Mouse (Mus musculus) CD4-positive, CD25-positive, alpha-beta regulatory T cell, adult 4 months (primary cell): ENCODE data around the gene Ngdn. TPM values are rescaled to one million over a fixed set of nuclear protein-coding genes. Genes with fewer than 3 reads are reported as not detected.
"Not testable (repeated sequence)": the region's sequence is repeated elsewhere in the genome, so short reads cannot be mapped to it uniquely, and the experiment has no call there.

ENCODE experiments used
- ATAC-seq: one replicate; pipeline ENCODE4 v1.8.0; 2017
- polyA plus RNA-seq, 2 experiments: library from polyadenylated mRNA; unstranded; fragments of 100-300 nt; shearing (Covaris generic); gene quantifications; one replicate each; pipeline ENCODE4 v1.2.1; 2017

Gene Ngdn
- 100 to 1,000 TPM; 181 to 192 TPM for polyA plus RNA-seq

DNA sequence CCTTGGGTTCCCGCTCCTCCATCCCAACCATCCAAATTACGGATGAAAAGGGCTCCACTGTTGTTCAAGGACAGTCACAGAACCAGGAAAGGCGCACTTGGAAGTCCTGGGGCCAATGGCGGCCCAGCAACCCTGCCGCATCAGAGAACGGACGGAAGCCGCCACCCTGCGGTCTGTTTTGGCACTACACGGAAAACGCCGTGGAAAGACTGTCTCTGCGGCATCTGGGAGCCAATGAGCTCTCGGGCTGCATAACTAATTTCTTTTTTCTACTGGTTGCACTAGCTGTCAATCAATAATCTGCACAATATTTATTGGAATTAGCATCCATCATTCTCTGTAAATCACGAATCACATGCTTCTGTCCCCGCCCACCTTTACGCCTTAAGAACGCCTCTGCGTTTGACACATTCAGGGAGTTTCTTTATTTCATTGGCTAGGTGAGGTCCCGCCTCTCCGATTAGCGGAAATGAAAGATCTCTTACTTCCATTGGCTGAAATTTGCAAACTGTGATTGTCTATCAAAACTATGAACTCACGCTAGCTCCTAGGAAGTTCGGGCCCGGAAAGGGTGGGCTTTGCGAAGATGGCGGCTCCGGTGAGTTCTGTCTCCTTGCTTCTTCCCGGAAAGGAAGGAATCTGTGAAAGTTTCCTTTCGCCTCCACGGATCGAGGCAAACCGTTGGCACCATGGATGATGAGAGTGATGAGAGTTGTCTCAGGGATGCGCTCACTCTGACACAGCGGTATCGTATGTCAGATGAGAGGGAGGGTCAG is at the start of gene Ngdn:
Gene Ngdn, plus strand, starts transcription at position 464 of the 776 bp plus-strand sequence.
- peak; percentile 91 for ATAC-seq

DNA sequence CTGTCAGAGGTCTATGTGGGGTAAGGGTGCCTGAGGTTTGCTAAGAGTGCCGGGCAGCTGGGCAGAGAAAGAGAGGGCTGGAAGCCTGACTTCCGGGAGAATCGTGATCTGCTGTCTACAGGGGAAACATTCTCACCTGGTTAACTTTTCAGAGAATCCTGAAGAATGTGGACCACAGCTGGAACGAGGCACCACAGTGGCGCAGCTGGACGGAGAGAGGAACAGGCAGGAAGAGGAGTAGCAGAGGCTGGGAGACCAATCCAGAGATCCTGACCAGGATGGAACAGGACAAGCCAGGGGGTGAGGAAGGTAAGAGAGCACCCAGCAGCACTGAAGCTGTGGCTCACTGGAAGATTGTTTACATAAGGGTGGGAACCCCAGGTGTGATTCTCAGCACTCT is 49.6 kb upstream of the Ngdn start:
- no peak for ATAC-seq

- ATAC-seq = no peak
Measured at GRCm38 (mm10) chr14:54966320-54966977, 48.8 kb upstream of the Ngdn start, which contains the start of gene Myh6. Gene Myh6, minus strand, starts transcription at chr14:54966927.

DNA sequence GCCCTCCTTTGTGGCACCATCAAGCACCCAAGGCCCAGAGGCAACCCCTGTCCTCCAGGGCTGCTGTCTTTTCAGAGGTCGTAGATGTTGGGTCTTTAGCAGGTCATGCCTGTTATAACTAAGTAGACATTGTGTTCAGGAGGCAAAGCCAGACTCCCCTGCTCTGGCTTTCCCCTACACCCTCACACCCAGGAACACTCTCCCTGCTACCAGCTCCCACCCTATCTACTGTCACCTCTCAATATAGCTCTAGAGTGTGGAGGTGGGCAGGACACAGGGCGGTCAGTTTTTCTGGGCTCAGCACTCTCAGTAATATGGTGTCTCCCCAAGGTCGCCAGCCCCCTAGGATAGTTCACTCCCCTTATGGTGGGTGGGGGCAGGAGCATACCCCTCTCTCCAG is 47.4 kb upstream of the Ngdn start:
- ATAC-seq = no peak

- no peak for ATAC-seq
Measured at GRCm38 (mm10) chr14:54968344-54968743, 46.9 kb upstream of the Ngdn start.

- ATAC-seq = not testable (repeated sequence)
Measured at GRCm38 (mm10) chr14:54972786-54973185, 42.5 kb upstream of the Ngdn start.

DNA sequence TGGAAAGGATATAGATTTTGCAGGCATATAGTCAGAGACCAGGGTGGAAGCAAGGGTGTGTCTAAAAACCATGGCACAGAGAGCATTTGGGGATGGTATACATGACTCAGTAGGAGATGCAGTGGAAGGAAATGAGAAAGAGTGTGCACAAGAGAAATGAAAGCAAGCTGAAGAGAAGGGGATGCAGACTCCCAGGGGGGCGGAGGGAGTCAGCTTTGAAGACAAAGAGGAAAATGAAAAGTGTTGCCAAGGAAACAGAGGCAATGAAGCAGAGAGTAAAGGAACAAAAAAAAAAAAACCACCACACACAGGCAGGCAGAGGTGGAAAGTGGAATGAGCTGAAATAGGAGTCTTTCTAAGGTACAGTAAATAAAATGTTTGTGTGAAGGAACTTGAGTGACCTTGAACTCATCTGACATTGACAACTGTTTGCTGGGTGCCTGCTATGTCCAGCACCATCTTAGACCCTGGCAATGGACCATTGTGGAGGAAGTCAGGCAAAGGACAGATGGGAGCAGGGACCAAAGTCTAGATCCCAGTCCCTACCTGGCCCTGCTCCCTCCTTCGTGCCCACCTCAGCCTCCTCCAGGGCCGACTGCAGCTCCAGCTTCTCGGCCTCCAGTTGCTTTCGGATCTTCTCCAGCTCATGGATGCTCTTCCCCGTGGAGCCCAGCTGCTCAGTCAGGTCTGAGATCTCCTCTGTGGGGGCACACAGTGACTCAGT is 41.0 kb upstream of the Ngdn start:
- ATAC-seq = no peak

- ATAC-seq = no peak
Measured at GRCm38 (mm10) chr14:54976633-54977032, 38.6 kb upstream of the Ngdn start, which contains the start of gene Gm17428. Gene Gm17428, plus strand, starts transcription at chr14:54976933.

DNA sequence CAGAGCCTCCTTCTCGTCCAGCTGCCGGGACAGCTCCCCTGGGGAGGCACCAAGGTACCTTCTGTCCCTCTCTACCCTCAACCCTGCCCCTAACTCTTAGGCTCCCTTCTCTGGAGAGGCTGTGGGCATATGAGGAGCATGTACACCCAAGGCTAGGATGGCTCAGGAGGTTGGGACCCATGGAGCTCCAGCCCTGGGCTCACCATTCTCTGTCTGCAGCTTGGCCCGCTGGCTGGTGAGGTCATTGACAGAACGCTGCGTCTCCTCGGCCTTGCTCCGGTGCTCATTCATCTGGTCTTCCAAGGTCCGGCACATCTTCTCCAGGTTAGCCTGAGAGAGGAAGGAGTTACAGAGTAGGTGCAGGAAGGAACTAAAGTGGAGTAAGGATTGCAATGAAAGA is 36.6 kb upstream of the Ngdn start:
- ATAC-seq = no peak

DNA sequence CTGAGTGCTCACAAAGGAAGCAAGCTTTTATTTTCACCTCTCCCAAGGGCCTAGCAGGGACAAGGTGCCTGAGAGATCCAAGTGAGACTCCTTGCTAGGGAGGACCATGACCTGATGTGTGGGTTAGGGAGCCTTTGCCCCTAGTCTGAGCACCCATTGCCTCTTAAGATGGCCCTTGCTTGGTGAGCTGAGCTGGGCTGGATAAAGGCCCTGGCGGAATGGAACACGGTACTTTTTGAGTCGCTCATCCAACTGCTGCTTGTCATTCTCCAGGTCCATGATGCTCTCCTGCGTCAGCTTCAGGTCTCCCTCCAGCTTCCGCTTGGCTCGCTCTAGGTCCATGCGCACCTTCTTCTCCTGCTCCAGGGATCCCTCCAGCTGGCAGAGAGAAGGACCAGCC is 33.3 kb upstream of the Ngdn start:
- ATAC-seq = no peak

GRCm38 (mm10) chr14:54988350-54988874 is 26.8 kb upstream of the Ngdn start:
- ATAC-seq = not testable (repeated sequence)

DNA sequence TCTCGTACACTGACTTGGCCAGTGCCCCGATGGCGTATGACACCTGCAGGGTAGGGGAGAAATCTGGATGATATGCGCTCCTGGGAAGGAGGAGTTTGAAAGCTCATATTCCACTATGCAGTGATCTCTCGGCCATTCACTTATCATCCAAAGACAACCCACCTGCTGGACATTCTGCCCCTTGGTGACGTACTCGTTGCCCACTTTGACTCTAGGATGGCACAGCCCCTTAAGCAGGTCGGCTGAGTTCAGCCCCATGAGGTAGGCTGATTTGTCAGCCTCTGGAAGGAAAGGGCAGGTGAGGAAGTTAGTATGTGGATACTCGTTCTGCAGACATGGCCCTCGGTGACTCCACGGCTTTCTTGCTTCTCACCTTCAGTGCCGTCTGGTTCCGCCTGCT is 26.4 kb upstream of the Ngdn start:
- no peak for ATAC-seq

GRCm38 (mm10) chr14:54989886-54990441 is 25.3 kb upstream of the Ngdn start:
- ATAC-seq = no peak

DNA sequence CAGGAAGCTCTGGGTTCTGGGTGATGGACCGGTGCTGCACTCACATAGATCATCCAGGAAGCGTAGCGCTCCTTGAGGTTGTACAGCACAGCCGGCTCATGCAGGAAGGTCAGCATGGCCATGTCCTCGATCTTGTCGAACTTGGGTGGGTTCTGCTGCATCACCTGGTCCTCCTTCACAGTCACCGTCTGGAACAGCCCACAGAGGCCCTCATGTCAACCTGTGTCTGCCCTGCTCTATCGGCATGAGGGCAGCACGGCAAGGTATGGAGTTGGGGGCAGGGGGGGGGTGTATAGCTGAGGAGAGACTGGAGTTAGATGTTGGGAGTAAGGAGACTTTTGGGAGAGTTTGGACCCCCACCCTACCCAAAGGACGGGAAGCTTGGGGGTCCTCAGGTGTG is 23.1 kb upstream of the Ngdn start:
- ATAC-seq = no peak

GRCm38 (mm10) chr14:54993636-54994035 is 21.6 kb upstream of the Ngdn start:
- ATAC-seq = no peak

GRCm38 (mm10) chr14:54994136-54994868 is 21.0 kb upstream of the Ngdn start, which contains the start of gene Myh7:
Gene Myh7, minus strand, starts transcription at chr14:54994626.
- no peak for ATAC-seq

DNA sequence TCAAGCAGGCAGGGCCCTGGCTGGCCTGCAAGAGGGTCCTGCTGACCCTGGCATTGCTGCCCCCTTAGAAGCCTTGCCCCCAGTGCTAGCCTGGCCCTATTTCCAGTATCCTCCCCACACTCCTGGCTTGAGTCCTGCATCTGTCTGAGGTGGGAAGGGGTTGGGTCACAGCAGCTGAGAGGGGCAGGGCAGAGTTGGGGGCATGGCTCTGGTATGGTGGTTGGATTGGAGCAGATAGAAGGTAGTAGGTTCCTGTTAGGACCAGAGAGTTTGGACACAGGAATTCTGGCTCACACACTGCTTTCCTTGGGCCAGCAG is 20.4 kb upstream of the Ngdn start:
- no peak for ATAC-seq

DNA sequence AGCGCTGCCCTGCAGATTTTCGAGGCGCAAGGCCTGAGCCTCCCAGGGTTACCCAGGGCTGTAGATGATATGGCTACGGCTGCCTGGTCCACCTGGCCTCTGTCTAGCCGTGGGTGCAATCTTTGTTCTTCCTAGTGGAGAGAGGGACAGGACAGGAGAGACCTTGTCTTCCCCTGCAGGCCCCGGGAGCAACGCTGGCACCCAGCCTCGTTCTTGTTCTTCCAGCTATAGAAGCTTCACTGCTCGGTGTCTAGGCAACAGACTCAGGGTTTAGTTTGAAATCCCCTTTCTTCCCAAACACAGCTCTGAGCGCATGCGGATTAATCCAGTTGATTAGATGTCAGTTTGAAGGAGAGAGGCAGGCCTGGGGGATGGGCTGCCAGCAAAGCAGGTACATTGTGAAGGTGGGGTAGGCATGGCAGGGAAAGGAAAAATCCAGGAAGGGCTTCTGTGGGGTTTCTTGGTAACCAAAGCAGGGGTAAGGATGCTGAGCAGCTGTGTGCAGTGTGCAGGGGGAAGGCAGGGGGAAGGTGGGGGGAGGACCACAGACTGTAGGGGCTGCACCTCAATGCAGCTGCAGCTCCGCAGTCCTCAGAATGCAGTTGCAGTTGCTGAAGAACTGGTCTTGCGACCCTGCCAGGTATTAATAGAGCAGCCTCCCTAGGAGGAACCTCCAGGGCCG is 19.7 kb upstream of the Ngdn start:
- no peak for ATAC-seq

DNA sequence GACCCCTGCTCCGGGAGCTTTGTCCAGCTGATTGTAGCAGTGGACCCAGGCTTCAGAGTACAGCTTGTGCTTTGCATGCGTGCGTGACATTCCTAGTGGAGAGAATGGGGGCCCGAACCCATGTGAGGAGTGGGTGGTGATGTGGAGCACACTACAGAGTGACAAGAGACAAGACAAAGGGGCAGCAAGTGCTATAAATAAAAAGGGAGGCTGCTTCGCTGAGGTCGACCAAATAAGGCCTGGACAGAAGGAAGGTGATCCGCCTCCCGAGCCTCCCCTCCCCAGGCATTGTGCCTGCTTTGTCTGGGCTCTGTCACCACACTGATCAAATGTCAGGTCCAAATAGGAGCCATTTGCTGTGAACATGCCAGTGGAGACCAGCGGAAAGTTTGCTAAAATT is 18.5 kb upstream of the Ngdn start:
- no peak for ATAC-seq

- ATAC-seq = no peak
Measured at GRCm38 (mm10) chr14:54997297-54997696, 18.0 kb upstream of the Ngdn start.

DNA sequence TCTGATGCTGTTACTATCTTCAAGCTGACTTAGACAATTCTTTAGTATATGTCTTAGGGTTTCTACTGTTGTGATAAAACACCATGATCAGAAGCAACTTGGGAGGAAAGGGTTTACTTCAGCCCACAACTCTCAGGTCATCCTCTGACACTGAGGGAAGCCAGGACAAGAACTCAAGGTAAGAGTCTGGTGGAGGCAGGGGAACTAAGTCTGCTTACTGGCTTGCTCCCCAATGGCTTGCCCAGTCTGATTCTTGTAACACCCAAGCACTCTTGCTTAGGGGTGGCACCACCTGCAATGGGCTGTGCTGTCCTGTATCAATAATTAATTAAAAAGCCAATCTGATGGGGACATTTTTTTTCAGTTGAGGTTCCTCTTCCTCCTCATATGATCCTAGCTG is 16.6 kb upstream of the Ngdn start:
- ATAC-seq = no peak

GRCm38 (mm10) chr14:54999868-55000267 is 15.4 kb upstream of the Ngdn start:
- not testable (repeated sequence) for ATAC-seq
